Mouse (Mus musculus): ENCODE results near the gene Clcn7.

GRCm38 (mm10) chr17:25101338-25101737, 31.9 kb upstream of the Clcn7 start:
- TF ChIP-seq HCFC1 (IDR thresholded peaks at IDR 0.05; ENCODE audit: low read depth, low read length) (no peak), POLR2A (IDR thresholded peaks at IDR 0.05; ENCODE audit: control insufficient read depth in 1 of 2, insufficient read depth in 1 of 2, low read depth in 1 of 2, low read length in 2 of 2, poor library complexity in 1 of 2) (no peak), CTCF (IDR thresholded peaks at IDR 0.05 in 2 of 3, conservative IDR thresholded peaks at IDR 0.05 in 1 of 3; ENCODE audit: control insufficient read depth in 1 of 3, insufficient read depth in 1 of 3, low read depth in 2 of 3, low read length in 3 of 3, poor library complexity in 1 of 3, severe bottlenecking in 1 of 3) (no peak), GATA1 (IDR thresholded peaks at IDR 0.05; ENCODE audit: low read depth, low read length) (no peak), KAT2A (conservative IDR thresholded peaks at IDR 0.05; ENCODE audit: low read depth, low read length) (no peak), MYC (IDR thresholded peaks at IDR 0.05; ENCODE audit: low read depth, low read length) (no peak), USF1 (IDR thresholded peaks at IDR 0.05; ENCODE audit: low read depth, low read length) (no peak), USF2 (IDR thresholded peaks at IDR 0.05; ENCODE audit: borderline replicate concordance in 1 of 2, insufficient read depth in 1 of 2, low read depth in 1 of 2, low read length in 2 of 2) (no peak), EP300 (IDR thresholded peaks at IDR 0.05; ENCODE audit: low read depth in 1 of 2, low read length in 2 of 2) (no peak), POLR2AphosphoS2 (IDR thresholded peaks at IDR 0.05; ENCODE audit: low read length) (no peak), BHLHE40 (IDR thresholded peaks at IDR 0.05; ENCODE audit: borderline replicate concordance, low read depth, low read length) (no peak), MAZ (IDR thresholded peaks at IDR 0.05; ENCODE audit: low read depth, low read length) (no peak)
